Mouse (Mus musculus) CH12.LX (cell line): ENCODE measurements at regions not wholly inside any gene's neighbourhood (a gene's known extent, or its start where the extent isn't known, plus 50 kb on each side); places are given as distances from the start of the nearest gene placed in this dataset.

Source experiments
- BHLHE40 ChIP-seq: IDR thresholded peaks from 2 replicates; pipeline ENCODE4 v1.6.1; 2011; ENCODE audit warnings: mild to moderate bottlenecking, low read depth, low read length, improper control_type of control experiment
- CTCF ChIP-seq, 2 experiments: IDR thresholded peaks in 1 of 2; conservative IDR thresholded peaks in 1 of 2; 2 replicates each; pipeline ENCODE4 v1.5.1; 2011 to 2012; ENCODE audit warnings: low read depth in 2 of 2, low read length in 2 of 2, improper control_type of control experiment in 1 of 2, inconsistent platforms in 1 of 2, mild to moderate bottlenecking in 1 of 2, moderate library complexity in 1 of 2
- EP300 ChIP-seq: IDR thresholded peaks from 2 replicates; pipeline ENCODE4 v1.6.1; 2011; ENCODE audit warnings: low read length, improper control_type of control experiment
- IRF4 ChIP-seq: IDR thresholded peaks from 2 replicates; pipeline ENCODE4 v1.6.1; 2014; ENCODE audit warnings: low read depth, mild to moderate bottlenecking, inconsistent platforms, low read length, improper control_type of control experiment
- POLR2A ChIP-seq: IDR thresholded peaks from 2 replicates; pipeline ENCODE4 v1.6.1; 2011; ENCODE audit warnings: low read depth, mild to moderate bottlenecking, improper control_type of control experiment, low read length
- ZC3H11A ChIP-seq: IDR thresholded peaks from 2 replicates; pipeline ENCODE4 v1.6.1; 2012; ENCODE audit warnings: low read depth, mild to moderate bottlenecking, inconsistent platforms, low read length, improper control_type of control experiment
- ZMIZ1 ChIP-seq: IDR thresholded peaks from 2 replicates; pipeline ENCODE4 v1.6.1; 2012; ENCODE audit warnings: low read depth, mild to moderate bottlenecking, inconsistent platforms, low read length, improper control_type of control experiment

- TF ChIP-seq CTCF (conservative IDR thresholded peaks at IDR 0.05 in 1 of 2, IDR thresholded peaks at IDR 0.05 in 1 of 2; ENCODE audit: low read depth in 2 of 2, low read length in 2 of 2) (no peak), BHLHE40 (peak; percentile 61; the same call in 1 of the 2 replicates), POLR2A (no peak), ZMIZ1 (no peak), IRF4 (peak; percentile 25; the same call in 1 of the 2 replicates), EP300 (no peak; the same call in 1 of the 2 replicates), ZC3H11A (no peak)
These were observed 152.5 kb upstream of the Ctnnb1 start for GRCm38 (mm10) chr9:120776456-120777001.
